Mouse (Mus musculus) spleen, postnatal 14 days (tissue): Measurements from ENCODE around the gene 2900026A02Rik.

Source experiments
- DNase-seq, 2 experiments: peaks; one replicate each; pipeline ENCODE4 v3.0.0; 2021 to 2022; ENCODE audit warnings: low spot score in 2 of 2

Gene 2900026A02Rik

DNA sequence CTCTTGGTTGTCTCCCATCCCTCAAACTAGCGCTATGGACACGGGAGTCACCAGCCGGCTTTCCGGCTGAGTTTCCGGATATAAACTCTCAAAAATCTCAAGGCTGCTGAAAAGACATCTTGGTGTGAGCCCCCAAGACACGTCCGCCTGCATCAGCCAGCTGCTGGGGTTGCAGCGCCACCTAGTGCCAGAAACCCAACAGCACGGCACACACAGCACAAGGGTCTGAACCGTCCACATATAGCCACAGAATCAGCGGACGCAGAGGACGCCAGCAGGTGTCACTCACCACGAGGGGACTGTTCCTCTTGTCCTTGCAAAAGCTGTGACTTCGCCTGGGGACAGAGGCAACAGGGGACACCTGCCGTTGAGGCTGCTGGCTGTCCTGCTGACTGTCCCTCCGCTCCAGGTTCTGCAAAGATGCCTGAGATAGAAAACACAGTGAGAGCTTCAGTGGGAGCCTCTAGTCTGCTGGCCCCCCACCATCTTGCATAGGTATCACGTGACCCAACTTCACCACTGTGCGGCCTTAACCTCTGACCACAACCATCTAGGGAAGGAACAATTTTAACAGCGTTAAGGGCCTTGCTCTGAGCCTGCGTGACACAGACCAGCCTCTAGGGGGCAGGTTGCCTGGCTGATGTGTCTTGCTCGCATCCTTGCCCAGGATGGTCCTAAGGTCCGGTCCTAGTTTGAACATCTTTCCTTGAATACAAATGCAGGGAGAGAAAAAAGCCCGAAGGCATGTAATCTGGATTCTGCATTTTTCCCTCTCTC lies 45.9 kb downstream of the 2900026A02Rik start:
- peak in 1 of 2 experiments; percentile 21 for DNase-seq

DNA sequence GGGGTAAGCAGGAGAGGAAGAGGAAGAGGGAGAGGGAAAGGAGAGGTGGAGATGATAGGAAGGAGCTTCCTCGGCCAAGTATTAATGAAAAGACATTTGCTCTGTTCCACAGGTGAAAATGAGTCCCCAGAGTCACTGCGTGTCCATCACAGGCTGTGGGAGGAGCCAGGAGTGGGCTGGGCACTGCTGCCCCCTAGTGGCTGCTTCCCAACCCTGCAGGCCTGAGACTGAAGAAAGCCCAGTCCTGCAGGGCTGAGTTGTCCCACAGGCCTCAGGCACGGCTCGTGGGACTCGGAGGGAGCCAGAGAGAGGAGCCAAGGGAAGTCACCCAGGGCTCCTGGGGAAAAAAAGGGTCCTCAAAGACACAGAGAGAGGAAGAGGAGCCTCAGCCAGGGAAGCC lies 47.7 kb downstream of the 2900026A02Rik start:
- peak in 1 of 2 experiments; percentile 58 for DNase-seq

DNA sequence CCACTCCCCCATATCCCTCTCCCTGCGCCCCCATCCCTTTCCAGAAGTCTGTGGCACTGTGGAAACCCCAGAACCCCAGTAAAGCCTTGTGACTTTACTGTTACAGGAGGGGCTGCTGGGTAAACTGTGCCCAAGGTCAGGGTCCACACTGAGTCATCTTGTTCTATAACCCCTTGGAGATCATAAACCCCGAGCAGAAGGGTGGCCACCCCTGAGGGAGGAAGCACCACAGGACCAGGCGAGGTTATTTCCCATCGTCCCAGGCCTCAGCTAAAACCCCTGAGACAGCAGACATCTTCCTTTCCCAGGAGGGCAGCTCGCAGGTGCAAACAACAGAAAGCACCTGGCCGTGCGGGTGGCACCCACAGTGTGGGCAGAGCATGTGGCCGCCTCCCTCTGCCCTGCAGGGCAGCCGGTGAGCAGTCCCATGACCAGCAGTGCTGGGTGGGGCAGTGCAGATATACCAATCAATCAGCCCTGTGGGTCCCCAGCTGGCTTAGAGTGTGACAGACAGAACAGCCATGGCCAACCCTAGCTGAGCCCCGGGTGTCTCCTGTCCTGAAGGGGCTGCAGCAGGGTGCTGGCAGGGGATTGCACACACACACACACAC lies 49.0 kb downstream of the 2900026A02Rik start:
- no peak for DNase-seq

DNA sequence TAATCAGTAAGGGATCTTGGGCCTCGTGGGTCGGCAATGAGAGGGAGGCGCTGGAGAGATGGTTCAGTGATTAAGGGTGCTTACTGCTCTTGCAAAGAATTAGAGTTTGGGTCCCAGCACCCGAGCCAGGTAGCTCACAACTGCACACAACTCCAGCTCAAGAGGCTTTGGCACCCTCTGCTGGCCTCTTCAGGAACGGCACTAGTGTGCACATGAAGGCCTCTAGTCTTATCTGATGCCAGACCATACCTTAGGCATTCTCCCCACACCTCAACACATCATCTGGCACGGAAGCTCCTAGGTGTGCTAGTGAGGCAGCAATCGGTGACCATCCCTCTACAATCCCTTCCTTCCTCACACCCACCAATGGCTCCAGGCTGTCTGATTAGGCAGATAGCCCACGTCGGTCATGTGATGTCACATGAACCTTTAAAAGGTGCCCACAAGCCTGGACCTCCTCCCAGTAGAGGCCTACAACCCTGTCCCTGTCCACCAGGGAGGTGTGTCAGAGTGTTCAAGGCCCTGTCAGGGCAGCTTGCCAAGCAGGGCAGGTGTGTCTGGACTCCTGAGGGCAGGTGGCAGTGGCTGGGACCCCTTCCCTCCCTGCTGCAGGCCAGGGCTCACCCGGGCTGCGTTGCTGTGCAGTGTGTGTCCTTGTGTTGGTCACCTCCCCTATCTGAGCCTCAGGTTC lies 50.8 kb downstream of the 2900026A02Rik start:
- no peak for DNase-seq

DNA sequence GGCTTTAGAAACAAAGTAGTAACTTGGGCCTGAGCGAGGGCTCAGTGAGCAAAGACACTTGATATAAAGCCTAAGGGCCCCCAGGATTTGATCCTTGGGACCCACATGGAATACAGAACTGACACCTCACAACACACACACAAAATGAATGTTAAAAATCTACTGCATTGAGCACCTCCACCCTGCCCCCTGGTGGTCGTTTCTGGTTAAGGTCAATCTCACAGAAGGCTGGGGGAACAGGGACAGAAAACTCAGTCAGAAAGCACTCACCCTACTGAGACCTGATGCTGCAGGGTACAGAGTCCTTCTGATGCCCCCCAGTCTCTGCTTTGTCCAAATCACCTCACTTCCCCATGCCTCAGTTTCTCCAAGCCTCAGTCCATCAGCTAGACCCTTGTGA lies 53.3 kb downstream of the 2900026A02Rik start:
- peak in 1 of 2 experiments; percentile 39 for DNase-seq

DNA sequence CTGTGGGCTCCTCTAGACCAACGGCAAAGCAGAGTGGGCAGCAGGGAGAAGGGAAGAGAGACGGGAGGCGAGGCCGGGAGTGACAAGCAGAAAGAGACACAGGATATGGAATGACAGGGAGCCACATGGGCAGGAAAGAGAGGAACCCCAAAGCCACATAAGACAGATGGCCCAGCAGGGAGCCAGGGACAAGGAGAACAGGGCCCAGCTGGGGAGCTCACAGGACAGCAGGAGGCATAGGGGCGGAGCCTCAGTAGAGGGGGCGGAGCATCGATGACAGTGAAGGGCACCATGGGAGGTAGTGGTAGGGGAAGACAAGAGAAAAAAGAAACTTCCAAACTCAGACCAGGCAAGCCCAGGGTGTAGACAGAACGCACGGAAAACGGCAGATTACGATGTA lies 55.6 kb downstream of the 2900026A02Rik start:
- no peak for DNase-seq

DNA sequence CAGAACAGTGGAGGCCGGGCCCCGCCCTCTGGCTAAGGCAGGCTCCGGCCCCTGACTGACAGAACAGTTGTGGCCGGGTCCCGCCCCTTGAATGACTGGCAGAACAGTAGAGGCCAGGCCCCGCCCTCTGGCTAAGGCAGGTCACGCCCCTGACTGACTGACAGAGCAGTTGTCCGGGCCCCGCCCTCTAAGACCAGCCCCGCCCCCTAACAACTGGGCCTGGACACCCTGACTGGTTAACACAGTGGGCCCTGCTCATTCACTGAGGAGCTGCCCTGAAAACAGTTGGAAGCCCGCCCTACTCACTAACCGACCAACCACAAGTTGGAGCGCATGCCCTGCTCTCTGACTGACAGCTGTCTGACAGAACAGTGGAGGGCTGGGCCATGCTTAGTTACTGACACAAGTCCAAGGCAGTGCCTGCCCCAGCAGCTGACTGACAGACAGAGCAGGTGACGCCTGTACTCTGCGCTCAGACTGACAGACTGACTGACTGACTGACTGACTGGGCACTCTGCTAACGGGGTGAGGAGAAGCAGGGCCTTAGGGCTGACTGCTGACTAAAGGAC lies 56.1 kb downstream of the 2900026A02Rik start:
- DNase-seq = peak; percentile 49 to 55

DNA sequence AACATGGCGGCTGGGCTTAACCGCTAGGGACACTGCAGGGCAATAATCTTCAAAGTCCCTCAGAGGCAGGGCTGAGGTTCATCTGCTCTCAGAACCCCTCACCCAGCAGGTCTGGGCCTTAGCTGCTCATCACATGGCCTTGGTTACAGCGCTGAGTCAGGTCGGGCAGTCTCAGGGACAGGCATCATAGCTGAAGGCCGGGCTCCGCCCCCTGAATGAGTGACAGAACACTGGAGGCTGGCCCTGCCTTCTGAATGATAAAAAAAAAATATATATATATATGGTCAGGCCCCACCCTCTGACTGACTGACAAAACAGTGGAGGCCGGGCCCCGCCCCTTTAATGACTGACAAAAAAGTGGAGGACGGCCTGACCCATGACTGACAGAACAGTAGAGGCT lies 56.6 kb downstream of the 2900026A02Rik start:
- DNase-seq = no peak

DNA sequence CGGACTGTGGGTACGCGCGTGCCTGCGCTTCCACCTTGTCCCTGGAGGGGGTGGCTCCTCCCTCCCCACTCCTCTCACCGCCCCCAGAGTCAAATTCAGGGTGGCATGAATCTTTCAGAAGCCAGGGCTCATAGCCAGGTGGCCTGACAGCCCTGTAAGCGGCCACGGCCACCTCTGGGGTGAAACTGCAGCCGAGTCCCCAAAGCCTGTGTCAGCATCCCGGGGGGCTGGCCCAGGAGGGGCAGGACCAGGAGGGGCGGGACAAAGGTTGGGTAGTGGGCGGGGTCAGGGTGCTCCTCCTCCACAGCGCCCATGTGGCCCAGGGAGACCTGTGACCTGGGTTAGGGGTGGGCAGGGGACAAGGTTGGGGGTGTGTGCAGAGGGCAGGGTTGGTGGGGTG lies 57.9 kb downstream of the 2900026A02Rik start:
- DNase-seq = no peak

DNA sequence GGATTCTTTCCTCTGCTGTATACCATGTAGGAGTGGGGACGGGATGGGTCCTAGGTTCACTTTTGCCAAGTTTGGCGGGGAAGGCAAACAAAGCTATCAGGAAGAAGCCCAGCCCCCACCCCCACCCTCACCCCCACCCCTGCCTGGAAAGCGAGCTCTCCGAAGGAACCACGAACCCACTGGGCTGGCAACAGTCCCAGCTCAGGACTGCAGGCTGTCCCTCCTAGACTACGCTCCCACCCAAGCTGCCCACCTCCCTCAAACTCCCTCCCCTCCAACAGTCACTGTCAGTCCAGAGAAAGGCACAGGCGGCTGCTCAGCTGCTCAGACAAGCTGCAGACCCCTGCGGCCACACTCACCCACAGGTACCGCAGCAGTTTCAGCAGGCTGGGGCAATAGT lies 58.3 kb downstream of the 2900026A02Rik start:
- DNase-seq = no peak

DNA sequence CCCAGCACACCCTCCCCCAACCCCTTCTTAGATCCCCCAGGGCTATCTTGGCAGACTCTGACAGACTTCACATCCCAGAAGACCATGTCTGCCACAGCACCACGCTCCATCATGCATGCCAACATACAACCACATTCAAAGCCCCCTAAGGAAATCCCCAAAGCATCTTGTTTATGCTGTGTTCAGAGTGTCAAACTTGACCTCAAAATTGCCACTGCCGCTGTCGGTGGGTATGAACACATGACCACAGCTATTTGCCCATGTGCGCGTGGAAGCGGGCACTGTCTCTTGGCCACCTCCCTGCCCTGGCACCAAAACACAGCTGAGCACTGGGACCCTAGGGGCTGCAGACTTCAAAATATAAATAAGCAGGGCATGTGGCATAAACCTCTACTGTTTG lies 59.5 kb downstream of the 2900026A02Rik start:
- DNase-seq = no peak

DNA sequence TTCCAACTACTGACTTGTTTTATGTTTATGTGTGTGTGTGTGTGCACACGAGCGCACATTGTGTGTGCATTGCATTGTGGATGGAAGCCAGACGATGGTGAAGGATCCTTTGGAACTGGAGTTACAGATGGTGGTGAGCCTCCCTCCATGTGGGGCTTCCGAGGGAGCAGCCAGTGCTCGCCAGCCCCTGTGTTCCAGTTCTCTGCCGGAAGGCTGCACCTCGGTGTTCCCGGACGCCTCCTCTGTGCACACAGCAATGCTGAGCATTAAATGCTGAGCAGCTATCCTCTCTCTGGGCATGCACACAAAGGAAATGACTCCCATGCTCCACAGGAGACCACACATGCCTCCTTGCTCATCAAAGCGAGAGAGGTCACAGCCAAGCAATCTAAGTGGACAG lies 60.7 kb downstream of the 2900026A02Rik start:
- DNase-seq = no peak

DNA sequence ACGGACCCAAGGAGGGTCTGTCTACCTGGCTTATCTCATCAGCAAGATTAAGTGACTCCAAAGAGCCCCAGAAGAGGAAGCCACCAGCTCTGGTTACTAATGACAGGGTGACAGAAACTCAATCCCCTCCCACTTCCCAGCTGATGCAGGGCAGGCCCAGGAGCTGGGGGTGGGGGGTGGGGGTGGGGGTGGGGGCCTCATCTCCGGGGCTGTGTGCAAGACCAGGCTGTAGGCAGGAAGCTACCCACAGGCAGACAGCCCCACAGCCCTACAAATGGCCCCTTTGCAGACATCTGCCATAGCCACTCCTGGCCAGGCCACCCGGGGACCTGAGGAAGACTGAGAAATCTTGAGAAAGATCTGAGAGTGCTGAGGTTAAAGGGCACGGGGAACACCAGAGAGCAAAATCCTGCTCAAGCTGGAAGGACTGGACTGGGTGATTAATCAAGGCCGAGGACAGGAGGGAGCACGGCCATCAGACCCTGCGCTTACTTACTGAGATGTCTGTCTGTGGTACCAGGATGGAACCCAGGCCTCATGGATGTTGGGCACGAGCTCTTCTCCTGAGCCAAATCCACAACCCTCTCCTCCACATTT lies 62.2 kb downstream of the 2900026A02Rik start:
- no peak for DNase-seq

DNA sequence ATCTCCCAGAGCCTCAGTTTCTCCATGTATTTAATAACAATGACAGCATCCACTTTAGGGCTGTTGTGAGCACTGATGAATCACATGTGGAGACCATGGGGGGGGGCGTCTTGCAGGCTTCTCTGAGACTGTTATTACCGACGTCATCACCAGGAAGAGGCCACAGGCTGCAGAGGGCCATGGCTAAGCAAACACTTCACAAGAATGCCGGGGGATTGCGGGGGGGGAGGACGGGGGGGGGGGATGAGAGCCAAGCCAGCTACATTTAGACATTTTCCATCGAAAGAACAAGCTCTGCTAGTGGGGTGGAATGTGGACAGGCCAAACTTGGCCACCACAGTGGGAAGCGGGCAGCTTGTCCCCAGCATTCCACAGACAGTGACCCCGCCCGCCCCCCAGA lies 63.4 kb downstream of the 2900026A02Rik start:
- no peak for DNase-seq

DNA sequence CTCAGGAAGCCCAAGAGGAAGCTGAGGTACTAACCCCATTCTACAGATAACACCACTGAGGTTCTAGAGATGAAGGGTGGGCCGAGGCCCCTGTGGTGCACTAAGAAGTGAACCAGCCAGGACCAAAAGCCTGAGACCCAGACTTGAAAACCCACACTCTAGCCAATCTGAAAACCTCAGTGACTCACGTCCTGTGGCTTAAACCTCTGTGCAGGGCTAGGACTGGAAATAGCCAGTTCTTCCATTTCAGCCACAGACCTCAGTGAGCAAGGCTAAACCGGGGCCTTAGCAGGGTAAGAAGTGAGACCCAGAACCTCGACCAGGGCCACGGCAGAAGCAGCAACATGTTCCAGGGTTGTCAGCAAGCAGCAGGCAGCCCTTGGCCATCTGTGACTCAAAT lies 64.0 kb downstream of the 2900026A02Rik start:
- no peak for DNase-seq

DNA sequence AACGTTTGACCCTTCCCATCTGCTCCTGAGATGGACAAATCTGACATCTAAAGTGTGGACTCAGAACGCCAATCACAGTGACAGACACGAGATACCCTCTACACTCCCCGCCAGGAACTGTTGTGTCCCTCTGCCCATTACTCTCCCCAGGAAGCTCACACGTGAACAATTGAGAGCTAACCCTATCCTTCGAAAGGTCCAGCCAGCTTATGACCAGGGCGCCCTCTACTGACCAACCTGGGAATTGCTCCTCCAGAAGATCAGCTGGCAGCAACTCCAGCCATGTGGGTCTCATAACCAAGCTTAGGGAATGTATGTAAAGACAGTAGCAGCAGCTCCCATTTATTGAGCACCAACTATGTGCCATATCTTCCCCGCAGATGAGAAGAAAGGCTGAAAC lies 65.9 kb downstream of the 2900026A02Rik start:
- peak; percentile 46 to 64 for DNase-seq

DNA sequence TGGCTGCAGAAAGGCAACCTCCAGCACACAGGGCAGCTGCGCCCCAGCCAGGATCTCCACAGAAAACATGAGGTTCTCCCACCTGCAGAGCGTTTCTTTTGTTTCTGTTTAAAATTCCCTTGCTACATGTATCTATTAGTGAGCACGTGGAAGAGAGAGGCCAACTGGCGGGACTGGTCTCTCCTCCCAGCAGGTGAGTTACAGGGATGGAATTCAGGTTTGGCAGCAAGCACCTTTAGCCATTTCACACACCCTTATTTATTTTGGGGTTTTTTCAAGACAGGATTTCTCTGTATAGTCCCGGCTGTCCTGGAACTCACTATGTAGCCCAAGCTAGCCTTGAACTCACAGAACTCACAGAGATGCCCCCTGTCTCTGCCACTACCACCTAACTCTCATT lies 66.6 kb downstream of the 2900026A02Rik start:
- no peak for DNase-seq

DNA sequence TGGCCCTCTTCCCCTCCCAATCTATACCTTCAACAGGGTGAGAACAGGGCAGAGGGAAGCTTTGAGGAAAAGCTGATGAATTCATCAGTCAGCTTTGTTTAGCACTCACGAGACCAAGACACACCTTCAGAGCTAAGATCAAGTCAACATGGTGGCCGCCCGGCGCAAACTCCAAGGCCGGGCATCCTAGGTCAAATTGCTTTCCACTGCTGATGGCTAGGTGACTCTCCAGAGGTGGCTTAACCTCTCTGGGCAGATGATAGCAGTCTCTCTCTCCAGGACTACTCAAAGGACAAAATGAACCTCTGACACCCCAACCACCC lies 67.6 kb downstream of the 2900026A02Rik start:
- no peak for DNase-seq

DNA sequence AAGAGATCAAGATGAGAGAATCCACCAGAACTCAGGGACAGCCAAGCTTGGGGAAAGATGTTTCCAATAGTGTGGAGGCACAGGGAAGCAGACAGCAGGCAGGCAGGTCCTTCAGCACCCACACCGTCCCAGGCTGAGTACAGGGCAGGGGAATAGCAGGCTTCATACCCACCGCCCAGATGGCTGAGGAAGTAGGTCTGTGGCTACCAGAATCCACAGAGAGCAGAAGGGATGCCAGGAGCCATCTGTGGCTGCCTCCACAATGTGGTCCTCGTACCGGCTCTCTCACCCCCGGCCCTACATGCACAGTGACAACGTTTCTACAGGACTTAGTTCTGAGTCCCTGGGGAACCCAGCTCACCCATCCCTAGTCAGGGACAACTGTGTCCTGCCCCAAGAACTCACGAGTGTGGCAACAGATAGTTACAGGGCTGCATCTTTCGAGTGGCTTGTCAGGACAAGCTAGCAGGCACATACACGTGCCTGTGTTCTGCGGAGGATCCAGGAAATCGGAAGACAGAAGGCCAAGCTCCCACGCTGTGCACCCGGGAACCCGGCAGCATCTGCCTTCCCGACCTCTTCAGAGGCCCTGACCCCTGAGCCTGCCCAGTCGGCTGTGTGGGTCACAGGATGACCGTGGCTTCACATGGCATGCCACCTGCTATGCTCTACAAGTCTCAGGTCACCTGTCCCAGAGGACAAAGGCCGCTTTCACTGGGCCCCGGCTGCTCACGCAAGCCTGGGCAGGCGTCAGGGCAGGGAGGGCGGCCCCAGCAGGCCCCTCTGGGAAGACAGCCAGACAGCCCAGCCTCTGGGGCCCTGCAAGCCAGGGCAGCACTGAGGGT lies 68.2 kb downstream of the 2900026A02Rik start:
- DNase-seq = no peak

DNA sequence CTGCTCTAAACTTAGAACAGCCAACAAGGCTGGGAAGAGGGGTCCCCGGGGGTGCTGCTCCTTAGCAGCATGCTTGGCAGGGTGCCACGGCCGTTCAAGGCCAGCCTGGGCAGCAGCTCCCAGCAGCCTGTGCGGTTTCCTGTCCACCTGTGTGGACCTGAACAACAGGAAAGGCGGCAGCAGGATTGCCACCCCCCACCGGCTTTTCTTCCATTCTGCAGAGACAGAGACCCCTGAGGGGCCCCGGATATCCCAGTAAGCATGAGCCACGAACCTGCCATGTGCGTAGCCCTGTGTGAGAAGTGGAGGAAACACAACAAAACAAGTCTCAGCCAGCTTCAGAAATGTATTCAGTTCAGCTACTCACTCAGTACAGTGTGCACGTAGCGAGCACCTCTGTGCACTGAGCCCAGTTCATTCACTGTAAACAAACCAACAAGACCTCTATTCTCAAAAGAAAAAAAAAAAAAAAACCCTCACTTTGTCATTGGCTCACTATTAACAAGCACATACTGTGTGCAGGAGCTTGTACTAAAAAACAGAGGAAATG lies 69.4 kb downstream of the 2900026A02Rik start:
- no peak for DNase-seq
